Mouse (Mus musculus): Measurements from ENCODE around the gene Rps11. TPM values are rescaled to one million over a fixed set of nuclear protein-coding genes. Genes with fewer than 3 reads are reported as not detected.
"Not testable (repeated sequence)": the region's sequence is repeated elsewhere in the genome, so short reads cannot be mapped to it uniquely, and the experiment has no call there.

Rps11 gene
- polyA plus RNA-seq, 1 experiment: 419 TPM

DNA sequence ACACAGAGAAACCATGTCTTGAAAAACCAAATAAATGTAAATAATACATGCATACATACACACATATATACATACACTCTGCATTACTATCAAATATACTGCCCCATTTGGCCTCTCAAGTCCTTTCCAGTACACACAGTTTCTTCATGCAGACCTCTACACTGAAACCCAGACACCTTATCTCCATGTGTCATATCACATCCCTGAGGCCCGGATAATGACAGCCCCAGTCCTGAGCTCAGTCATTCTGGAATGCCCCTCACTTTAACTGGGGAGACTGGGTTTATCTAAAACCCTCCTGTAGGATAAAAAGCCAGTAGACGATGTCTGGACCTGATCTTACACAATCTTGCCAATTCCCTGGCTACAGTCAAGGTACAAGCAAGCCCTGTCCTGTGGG lies 10.8 kb downstream of the Rps11 start:
- no peak for DNase-seq (ENCODE audit: extremely low spot score in 1 of 2, low spot score in 1 of 2)

DNA sequence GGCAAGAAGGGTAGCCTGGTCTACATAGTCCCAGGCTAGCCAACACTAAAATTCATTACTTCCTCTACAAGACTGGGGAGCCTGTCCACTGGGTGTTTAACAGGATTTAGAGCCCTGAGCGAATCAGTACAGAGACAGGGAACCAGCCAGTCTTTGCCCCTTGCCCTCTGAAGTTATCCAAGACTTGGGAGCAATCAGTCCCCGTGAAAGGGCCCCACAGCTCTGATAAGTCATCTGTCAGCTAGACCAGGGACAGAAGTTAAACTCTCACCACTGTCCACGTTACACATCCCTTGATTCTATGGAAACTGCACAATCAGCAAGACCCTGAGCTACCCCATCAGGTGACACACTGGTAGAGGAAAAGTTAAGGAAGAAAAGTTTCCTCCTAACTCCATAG lies 11.7 kb downstream of the Rps11 start:
- DNase-seq (ENCODE audit: extremely low spot score in 1 of 2, low spot score in 1 of 2): no peak

DNA sequence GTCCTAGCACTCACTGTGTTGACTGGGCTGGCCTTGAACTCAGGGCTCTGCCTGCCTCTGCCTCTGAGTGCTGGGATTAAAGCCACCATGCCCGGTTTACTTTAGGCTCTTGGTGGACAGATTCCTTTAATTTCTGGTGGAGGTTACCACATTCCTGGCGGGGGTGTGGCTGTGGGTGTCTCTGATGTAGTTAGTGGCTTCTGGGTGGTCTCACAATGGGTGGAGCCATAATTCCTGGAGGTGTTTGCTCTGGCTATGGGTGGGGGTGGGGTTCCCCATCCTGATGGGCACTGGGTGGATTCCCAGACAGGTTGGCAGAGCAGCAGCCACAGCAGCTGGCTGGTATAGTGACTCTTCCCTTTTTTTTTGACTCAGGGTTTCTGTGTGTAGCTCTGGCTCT lies 12.3 kb downstream of the Rps11 start:
- no peak for DNase-seq (ENCODE audit: extremely low spot score in 1 of 2, low spot score in 1 of 2)

DNA sequence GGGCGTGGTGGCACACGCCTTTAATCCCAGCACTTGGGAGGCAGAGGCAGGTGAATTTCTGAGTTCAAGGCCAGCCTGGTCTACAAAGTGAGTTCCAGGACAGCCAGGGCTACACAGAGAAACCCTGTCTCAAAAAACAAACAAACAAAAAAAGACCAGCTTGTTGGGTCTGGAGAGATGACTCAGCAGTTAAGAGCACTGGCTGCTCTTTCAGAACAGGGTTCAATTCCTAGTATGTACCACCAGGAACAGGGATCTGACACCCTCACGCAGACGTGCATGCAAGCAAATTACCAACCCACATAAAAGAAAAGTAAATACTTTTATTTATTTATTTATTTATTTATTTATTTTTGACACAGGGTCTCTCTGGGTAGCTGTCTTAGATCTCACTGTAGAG lies 14.2 kb downstream of the Rps11 start:
- DNase-seq (ENCODE audit: extremely low spot score in 1 of 2, low spot score in 1 of 2): not testable (repeated sequence)

DNA sequence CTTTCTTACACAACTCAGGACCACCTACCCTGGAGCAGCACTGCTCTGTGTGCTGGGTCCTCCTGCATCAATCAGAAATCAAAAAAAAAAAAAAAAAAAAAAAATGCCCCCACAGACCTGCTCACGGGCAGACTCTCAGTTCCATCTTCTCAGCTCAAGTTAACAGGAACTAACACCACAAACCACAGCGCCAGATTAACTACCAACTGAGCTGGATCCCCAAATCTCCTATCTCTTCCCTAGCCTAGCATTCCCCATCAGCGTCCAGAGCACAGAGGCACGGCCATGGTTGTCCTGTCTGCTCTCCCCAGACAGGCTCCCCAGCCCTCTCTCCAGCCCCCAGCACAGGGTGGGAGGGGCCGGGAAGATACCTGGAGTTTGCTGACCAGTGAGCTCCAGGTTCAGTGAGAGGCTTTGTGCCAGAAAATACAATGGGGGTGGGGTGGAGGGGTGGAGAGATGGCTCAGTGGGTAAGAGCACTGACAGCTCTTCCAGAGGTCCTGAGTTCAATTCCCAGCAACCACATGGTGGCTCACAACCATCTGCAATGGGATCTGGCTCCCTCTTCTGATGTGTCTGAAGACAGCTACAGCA lies 17.1 kb downstream of the Rps11 start:
- DNase-seq (ENCODE audit: extremely low spot score in 1 of 2, low spot score in 1 of 2): no peak

DNA sequence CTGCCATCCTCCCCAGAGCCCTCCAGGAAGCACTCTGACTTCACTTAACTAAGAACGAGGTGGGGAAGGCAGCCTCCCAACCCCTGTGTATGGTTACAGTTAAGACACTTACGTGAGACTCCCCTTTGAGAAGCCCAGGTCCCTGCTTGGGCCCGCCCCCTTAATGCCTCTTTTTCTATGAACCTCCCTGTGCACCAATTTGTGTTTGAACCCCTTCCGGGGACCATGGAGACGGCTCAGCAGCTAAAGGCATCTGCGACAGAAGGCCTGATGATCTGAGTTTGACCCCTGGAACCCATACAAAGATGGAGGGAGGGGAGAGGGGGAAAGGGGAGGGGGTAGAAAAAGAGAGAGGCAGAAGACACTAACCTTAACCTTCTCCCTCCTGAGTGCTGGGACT lies 17.8 kb downstream of the Rps11 start:
- no peak for DNase-seq (ENCODE audit: extremely low spot score in 1 of 2, low spot score in 1 of 2)

DNA sequence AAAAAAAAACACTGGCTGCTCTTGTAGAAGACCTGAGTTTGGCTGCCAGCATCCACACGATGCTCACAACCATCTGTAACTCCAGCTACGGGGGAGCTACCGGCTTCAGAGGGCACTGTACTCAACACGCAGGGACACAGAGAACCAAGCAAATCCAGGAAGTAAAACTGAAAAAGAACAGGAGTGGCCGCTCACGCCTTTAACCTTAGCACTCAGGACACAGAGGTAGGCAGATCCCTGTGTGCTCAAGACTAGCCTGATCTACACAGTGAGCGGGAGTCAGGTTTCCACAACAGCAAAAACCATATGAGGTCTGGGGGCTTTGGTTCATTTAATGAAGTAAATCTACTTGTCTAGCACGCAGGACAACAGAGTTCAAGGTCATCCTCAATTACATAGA lies 18.7 kb downstream of the Rps11 start:
- no peak for DNase-seq (ENCODE audit: extremely low spot score in 1 of 2, low spot score in 1 of 2)

DNA sequence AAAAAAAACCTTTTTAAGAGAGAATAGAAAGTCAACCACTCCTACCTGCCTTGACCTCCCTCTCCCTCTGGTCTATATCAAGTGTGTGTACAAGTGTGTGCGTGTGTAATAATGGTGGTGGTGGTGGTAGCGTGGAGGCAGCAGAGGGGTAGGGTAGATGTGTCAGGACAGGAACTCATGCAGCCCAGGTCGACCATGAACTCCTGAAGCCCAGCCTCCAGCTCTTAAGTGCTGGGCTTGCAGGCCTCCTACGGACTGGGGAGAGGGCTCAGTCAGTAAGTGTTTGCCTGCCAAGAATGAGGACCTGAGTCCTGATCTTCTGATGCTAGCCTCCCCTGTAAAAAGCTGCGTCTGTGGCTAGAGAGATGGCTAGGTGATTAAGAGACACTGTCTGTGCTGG lies 19.3 kb downstream of the Rps11 start:
- DNase-seq (ENCODE audit: extremely low spot score in 1 of 2, low spot score in 1 of 2): no peak

DNA sequence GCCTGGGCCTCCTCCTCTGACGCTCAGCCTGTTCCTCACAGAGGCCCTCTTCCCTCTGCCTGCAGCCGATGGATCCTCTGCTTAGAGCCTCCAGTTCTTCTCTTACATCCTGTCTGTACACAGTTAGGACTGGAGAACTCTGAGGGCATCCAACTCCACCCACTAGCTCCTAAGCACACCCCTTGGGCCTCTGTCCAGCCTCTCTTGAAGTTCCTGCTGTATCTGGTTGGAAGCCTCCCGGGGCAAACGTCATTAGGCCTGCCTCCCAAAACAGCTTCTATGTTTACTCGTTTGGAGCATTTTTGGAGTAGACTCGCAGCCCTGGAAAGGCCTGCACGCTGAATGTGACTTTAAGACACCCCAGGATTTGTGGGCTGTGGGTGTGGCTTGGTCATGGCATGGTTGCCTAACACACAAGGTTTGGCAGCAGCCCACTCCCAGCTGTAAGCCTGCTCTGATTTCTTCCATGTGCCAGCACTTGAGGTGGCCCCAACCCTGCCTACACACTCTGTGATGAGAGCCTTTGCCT lies 20.5 kb downstream of the Rps11 start, which contains the start of gene Fcgrt:
TSS of gene Fcgrt (minus strand) at position 200 of the 529 bp plus-strand sequence.
- peak; percentile 44 to 52 for DNase-seq (ENCODE audit: extremely low spot score in 1 of 2, low spot score in 1 of 2)

DNA sequence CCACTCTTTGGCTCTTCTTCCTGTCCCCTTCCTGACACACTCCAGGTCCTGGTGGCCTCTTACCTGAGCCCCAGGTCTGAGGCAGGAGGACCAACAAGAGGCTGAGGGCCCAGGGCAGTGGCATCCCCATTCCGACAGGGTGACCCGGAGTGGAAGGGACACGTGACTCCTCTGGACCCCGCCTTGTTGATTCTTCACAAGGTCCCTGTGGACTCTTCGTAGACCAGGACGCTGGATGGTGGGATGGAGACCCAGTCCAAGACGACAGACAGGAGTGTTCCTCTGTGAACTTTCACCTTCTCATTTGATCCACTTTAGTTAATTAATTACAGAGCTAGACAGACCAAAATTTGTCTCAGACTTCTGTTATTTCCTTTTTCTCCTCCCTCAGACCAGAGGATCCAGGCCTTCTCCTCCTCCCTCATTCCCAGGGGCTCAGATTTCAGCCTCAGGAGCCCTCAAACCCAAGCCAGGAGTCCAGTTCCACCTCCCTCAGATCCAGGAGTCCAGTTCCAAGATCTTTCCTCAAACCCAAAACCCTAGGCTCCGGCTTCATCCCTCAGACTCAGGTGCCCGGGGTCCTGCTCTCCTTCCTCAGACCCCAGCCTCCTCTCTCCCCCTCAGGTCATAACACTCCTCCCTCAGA lies 21.2 kb downstream of the Rps11 start:
- no peak for DNase-seq (ENCODE audit: extremely low spot score in 1 of 2, low spot score in 1 of 2)

DNA sequence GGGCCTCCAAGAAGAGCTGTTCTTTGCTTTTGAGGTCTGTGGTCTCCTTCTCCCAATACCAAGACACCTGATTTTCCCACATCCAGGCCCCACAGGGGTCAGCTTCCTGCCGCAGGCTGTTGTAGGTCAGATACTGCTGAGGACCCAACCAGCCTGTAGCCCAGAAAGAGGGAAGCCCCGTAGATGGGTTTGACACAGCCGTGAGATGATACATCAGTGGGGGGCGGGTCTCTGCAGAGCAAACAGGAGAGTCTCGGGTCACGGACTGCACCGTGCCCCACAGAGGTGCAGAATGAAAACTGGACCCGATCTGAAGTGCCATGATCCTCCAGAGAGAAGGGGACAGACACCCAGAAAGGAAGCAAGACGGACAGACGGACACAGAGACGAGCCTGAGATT lies 21.8 kb downstream of the Rps11 start:
- no peak for DNase-seq (ENCODE audit: extremely low spot score in 1 of 2, low spot score in 1 of 2)

DNA sequence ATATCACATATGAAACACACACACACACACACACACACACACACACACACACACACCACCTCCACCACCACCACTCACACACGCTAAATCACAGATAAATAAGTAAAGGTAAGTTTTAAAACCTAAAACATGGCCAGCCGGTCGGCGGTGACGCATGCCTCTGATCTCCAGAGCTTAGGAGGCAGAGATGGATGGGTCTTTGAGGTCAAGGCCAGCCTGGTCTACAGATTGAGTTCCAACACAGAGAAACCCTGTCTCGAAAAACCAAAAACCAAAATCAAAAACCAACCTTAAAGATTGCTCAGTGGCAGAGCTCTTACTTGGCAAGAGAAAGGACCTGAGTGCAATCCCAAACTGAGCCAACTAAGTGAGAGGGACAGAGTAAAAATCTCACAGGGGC lies 24.2 kb downstream of the Rps11 start:
- DNase-seq (ENCODE audit: extremely low spot score in 1 of 2, low spot score in 1 of 2): no peak

DNA sequence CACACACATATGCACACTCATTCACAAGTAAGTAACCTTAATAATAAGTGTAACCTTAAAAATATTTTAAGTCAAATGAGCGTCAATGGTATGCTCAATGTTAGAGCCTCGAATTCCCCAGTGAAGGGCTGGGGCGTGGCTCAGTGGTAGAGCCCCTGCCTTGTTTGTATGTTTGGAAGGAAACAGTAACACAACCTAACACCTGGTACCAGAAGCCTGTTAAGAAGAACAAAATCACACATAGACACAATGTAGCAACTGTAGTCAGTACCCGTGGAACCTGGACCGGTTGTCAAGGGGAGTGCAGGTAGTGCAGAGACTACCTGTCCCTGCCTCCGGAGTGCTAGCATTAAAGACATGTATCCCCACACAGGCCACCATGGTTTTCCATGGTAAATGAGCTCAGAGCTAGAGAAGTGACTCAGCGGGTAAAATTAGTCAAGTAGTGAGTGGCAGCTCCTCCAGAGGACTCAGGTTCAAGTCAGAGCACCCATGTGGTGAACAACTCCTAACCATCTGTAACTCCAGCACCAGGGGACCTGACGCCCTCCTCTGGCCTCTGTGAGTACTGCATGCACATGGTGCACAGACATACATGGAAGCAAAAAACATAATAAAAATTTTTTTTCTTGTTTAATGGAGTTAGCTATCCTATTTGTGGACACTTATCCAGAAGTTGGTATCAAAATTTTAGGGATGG lies 25.5 kb downstream of the Rps11 start:
- DNase-seq (ENCODE audit: extremely low spot score in 1 of 2, low spot score in 1 of 2): no peak

DNA sequence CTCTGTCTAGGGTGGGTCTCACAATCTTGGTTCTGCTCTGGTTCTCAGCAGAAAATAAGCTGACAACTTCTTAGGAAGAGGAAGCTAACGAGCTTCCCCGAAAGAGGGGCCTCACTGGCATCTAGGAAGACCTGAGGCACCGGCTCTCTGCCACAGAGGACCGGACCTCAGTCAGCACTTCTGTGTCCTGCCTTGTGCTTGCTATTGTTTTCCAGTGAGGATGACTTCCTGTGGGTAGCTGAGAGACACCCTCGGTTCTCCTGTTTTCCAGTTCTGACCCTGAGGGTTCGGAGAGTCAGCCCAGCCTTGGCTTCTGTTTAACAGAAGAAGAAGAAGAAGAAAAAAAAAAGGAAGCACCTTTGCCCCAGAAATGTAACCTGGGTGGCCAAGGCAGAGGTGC lies 26.8 kb downstream of the Rps11 start:
- no peak for DNase-seq (ENCODE audit: extremely low spot score in 1 of 2, low spot score in 1 of 2)

DNA sequence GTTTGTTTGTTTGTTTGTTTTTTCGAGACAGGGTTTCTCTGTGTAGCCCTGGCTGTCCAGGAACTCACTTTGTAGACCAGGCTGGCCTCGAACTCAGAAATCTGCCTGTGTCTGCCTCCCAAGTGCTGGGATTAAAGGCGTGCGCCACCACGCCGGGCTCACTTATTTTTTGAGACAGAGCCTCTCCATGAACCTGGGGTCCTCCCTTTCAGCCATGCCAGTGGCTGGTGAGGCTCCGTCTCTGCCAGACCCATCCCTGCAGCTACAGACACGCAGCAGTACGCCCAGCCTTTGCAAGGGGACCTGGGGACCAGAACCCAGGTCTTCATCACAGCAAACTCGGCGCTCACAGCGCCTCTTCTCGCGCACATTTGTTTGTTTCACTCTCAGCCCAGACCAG lies 28.3 kb downstream of the Rps11 start:
- DNase-seq (ENCODE audit: extremely low spot score in 1 of 2, low spot score in 1 of 2): not testable (repeated sequence)

DNA sequence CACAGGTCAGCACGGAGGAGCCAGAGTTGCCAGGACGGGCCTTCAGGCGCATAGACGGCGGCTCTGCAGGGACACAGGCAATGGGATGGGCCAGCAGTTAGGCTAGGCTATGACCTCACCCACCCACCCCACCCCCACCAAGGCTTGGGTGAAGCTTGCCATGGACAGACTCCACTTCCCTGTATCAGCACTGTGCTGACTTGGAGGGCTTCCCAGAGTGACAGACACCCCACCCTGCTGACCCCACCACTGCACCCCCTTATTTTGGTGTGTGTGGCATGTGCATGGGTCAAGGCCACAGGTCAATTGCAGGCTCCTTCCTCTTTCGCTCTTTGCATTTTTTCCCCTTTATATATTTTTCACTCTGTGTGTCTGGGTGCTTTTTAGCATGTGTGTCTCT lies 28.9 kb downstream of the Rps11 start:
- DNase-seq (ENCODE audit: extremely low spot score in 1 of 2, low spot score in 1 of 2): no peak

DNA sequence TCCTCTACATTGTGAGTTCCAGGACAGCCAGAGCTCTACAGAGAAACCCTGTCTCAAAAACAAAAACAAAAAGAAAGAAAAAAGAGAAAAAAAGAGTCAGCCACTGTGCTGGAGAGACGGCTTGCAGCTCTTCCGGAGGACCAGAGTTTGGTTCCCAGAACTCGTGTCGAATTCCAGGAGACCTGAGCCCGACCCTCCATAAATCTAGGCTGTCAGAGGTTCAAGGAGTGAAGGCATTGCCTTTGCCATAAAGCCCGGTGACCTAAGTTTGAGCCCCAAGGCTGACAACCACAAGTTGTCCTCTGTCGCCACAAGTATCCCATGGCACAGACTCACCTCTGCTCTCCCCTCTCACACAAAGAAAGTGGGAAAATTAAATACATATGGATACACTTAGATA lies 30.1 kb downstream of the Rps11 start:
- DNase-seq (ENCODE audit: extremely low spot score in 1 of 2, low spot score in 1 of 2): no peak

DNA sequence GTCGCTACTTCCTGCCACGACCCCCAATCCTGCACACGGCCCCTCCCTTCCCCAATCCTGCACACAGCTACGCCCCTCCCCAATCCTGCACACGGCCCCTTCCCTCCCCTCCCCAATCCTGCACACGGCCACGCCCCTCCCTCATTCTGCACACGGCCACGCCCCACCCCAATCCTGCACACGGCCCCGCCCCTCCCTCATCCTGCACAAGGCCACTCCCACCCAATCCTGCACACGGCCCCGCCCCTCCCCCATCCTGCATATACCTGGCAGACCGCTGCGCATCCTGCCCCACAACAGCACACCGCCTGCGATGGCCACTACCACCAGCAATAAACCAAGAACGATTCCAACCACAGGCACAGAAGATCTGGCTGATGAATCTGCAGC lies 30.7 kb downstream of the Rps11 start:
- no peak for DNase-seq (ENCODE audit: extremely low spot score in 1 of 2, low spot score in 1 of 2)

DNA sequence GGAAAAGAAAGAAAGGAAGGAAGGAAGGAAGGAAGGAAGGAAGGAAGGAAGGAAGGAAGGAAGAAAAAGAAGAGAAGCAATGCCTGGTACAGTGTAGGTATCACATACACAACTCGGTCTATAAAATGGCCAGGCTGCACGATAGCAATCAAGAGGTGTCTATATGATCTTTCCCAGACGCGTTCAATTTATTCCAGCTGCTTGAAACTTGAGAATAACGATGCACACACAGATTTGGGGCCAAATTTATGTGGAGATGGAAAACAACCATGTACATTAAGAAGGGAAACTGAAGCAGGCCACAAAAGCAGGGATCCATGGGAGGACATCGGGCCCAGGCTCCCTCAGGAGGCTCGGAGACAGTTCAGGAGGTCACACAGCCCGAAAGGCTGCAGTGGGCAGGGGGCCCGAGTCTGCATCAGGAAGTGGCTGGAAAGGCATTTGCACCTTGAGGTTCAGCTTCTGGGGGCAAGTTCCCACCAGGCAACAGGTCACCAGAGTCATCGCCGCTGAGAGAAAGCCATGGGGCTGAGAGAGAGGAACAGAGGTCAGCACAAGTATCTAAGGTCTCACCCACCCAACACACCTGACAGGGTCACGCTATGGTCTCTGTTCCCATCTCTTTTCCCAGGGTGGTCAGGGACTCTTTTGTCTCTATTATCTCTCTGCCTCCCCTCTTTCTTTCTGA lies 31.3 kb downstream of the Rps11 start:
- DNase-seq (ENCODE audit: extremely low spot score in 1 of 2, low spot score in 1 of 2): no peak

DNA sequence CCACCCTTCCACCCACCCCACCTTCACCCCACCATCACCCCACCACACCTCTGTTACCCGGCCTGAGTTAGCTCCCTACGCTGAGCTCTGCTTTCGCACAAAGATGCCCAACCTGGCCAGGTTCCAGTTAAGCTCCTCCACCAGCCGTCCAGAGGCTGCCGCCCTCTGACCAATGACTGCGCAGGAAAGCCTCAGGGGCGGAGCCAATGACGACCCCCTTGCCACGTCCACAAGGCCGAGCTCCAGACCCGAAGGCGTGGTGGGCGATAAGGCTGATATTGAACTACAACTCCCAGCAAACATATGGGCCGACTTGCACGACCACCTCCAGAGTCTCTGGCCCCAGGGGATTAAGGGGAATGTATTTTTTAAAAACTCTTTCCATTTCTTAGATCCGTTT lies 32.2 kb downstream of the Rps11 start, which contains the start of gene Rcn3:
TSS of gene Rcn3 (minus strand) at position 174 of the 400 bp plus-strand sequence.
- peak in 1 of 2 experiments; percentile 27 for DNase-seq (ENCODE audit: extremely low spot score in 1 of 2, low spot score in 1 of 2)
